Mouse (Mus musculus) liver, adult 2 months (tissue): Measurements from ENCODE around the gene A4galt. TPM values are rescaled to one million over a fixed set of nuclear protein-coding genes. Genes with fewer than 3 reads are reported as not detected.

Source experiments
- DNase-seq: peaks from one replicate; pipeline ENCODE4 v3.0.0-alpha.2; 2011; ENCODE audit warnings: low read depth, low spot score; ENCODE audit errors: extremely low read depth
- H3K27ac ChIP-seq: fragments of 200-500 bp; replicated peaks from 2 replicates; pipeline ENCODE4 v1.5.1; 2012; ENCODE audit warnings: low read depth, mild to moderate bottlenecking, control low read depth, inconsistent platforms, low read length; ENCODE audit not compliant: insufficient read depth
- H3K27me3 ChIP-seq: fragments of 200-500 bp; 2 replicates; pipeline ENCODE4 v1.6.1; 2012; ENCODE audit warnings: mild to moderate bottlenecking, moderate library complexity, low read length, inconsistent platforms; ENCODE audit not compliant: control insufficient read depth, insufficient read depth
- H3K36me3 ChIP-seq: fragments of 200-500 bp; 2 replicates; pipeline ENCODE4 v1.6.1; 2012; ENCODE audit warnings: low read length, inconsistent platforms; ENCODE audit not compliant: control insufficient read depth, insufficient read depth
- H3K4me1 ChIP-seq: fragments of 200-500 bp; 2 replicates; pipeline ENCODE4 v1.6.1; 2011; ENCODE audit warnings: low read length; ENCODE audit not compliant: control insufficient read depth, insufficient read depth
- H3K4me3 ChIP-seq: fragments of 200-500 bp; 2 replicates; pipeline ENCODE4 v1.5.1; 2011; ENCODE audit warnings: low read depth, mild to moderate bottlenecking, control low read depth, low read length, moderate library complexity; ENCODE audit not compliant: insufficient read depth
- H3K79me2 ChIP-seq: fragments of 200-500 bp; 2 replicates; pipeline ENCODE4 v1.6.1; 2012; ENCODE audit warnings: inconsistent platforms, mild to moderate bottlenecking, low read length, moderate library complexity; ENCODE audit not compliant: control insufficient read depth, insufficient read depth
- H3K9ac ChIP-seq: fragments of 200-500 bp; 2 replicates; pipeline ENCODE4 v1.6.1; 2012; ENCODE audit warnings: low read depth, mild to moderate bottlenecking, control low read depth, inconsistent platforms, low read length
- CTCF ChIP-seq: fragments of 200-500 bp; IDR thresholded peaks from 2 replicates; pipeline ENCODE4 v1.5.1; 2011; ENCODE audit warnings: low read depth, low read length, control low read depth
- POLR2A ChIP-seq: fragments of 200-500 bp; IDR thresholded peaks from 2 replicates; pipeline ENCODE4 v1.6.1; 2011; ENCODE audit warnings: low read length, control low read depth; ENCODE audit not compliant: insufficient read depth; ENCODE audit errors: extremely low read depth
- WGBS: fragments of 180-500 bp; shearing (Covaris S2); methylation state at CpG from one replicate; pipeline ENCODE4 v1.1.7; 2018; 5-methylcytosine and 5-hydroxymethylcytosine counted together
- polyA plus RNA-seq: library from polyadenylated mRNA; depleted of rRNA; stranded (reverse); fragments of >200 nt; gene quantifications from 2 replicates; pipeline ENCODE4 v1.2.3, GENCODE M21; 2012
- total RNA-seq: library from RNA; depleted of rRNA; stranded (reverse); fragments of >200 nt; gene quantifications from 2 replicates; pipeline ENCODE4 v1.2.3, GENCODE M21; 2014

Gene A4galt
- total and polyA plus RNA-seq, 2 experiments = 0.28 to 0.46 TPM

GRCm38 (mm10) chr15:83227559-83227958 is 24.0 kb downstream of the A4galt start:
- 93% methylated on average over 10 of the region's 10 CpGs for WGBS
- H3K4me1 ChIP-seq = peaks cover 7% of the 10 kb centered on the region; the same call in 1 of the 2 replicates

GRCm38 (mm10) chr15:83226871-83227270 is 24.7 kb downstream of the A4galt start:
- H3K27ac ChIP-seq = no peak overlapping the region
- no peak for TF ChIP-seq CTCF
- TF ChIP-seq POLR2A = no peak
- no peak overlapping the region for H3K9ac ChIP-seq
- peaks cover 7% of the 10 kb centered on the region; the same call in 1 of the 2 replicates for H3K4me1 ChIP-seq
- H3K36me3 ChIP-seq = no peaks in the 10 kb centered on the region
- 91% methylated on average over 5 of the region's 5 CpGs for WGBS
- H3K4me3 ChIP-seq = no peak overlapping the region
- no peak for DNase-seq
- no peaks in the 10 kb centered on the region for H3K27me3 ChIP-seq
- no peaks in the 10 kb centered on the region for H3K79me2 ChIP-seq

More at GRCm38 (mm10) chr15:83227559-83227958, 24.0 kb downstream of the A4galt start:
- Histone ChIP-seq H3K36me3 (no peaks in the 10 kb centered on the region), H3K27ac (no peak overlapping the region), H3K27me3 (no peaks in the 10 kb centered on the region), H3K4me3 (no peak overlapping the region), H3K79me2 (no peaks in the 10 kb centered on the region), H3K9ac (no peak overlapping the region)
- TF ChIP-seq CTCF (no peak), POLR2A (no peak)
- DNase-seq = no peak

GRCm38 (mm10) chr15:83226066-83226834 is 25.3 kb downstream of the A4galt start:
- no peak overlapping the region for H3K27ac ChIP-seq
- H3K4me1 ChIP-seq = peaks cover 7% of the 10 kb centered on the region; the same call in 1 of the 2 replicates
- TF ChIP-seq POLR2A (no peak), CTCF (no peak)
- DNase-seq = no peak
- no peak overlapping the region for H3K9ac ChIP-seq
- no peaks in the 10 kb centered on the region for H3K27me3 ChIP-seq
- no peaks in the 10 kb centered on the region for H3K36me3 ChIP-seq
- H3K4me3 ChIP-seq = no peak overlapping the region
- H3K79me2 ChIP-seq = no peaks in the 10 kb centered on the region
- 91% methylated on average over 9 of the region's 9 CpGs for WGBS

- DNase-seq = no peak
- H3K27ac ChIP-seq = no peak overlapping the region; the same call in 1 of the 2 replicates
Observed at GRCm38 (mm10) chr15:83224136-83224766, 27.3 kb downstream of the A4galt start.

GRCm38 (mm10) chr15:83223208-83223962 is 28.2 kb downstream of the A4galt start:
- Histone ChIP-seq H3K4me3 (no peak overlapping the region), H3K36me3 (no peaks in the 10 kb centered on the region), H3K79me2 (no peaks in the 10 kb centered on the region), H3K27me3 (no peaks in the 10 kb centered on the region), H3K27ac (peak overlapping the region; percentile 18; the same call in 1 of the 2 replicates), H3K4me1 (peaks cover 7% of the 10 kb centered on the region; the same call in 1 of the 2 replicates), H3K9ac (no peak overlapping the region)
- DNase-seq = peak; percentile 20
- TF ChIP-seq POLR2A = no peak
- no peak for TF ChIP-seq CTCF
- 30% methylated on average over 11 of the region's 11 CpGs for WGBS

More at GRCm38 (mm10) chr15:83224136-83224766, 27.3 kb downstream of the A4galt start:
- Histone ChIP-seq H3K79me2 (no peaks in the 10 kb centered on the region), H3K36me3 (no peaks in the 10 kb centered on the region), H3K9ac (no peak overlapping the region), H3K27me3 (no peaks in the 10 kb centered on the region), H3K4me1 (peaks cover 7% of the 10 kb centered on the region; the same call in 1 of the 2 replicates), H3K4me3 (no peak overlapping the region)
- TF ChIP-seq CTCF = no peak
- TF ChIP-seq POLR2A = no peak
- WGBS = 68% methylated on average over 9 of the region's 9 CpGs
